Mouse (Mus musculus): ENCODE data around the gene Selenoo.

- TF ChIP-seq EP300 (IDR thresholded peaks at IDR 0.05; ENCODE audit: low read depth) (no peak), CTCF (IDR thresholded peaks at IDR 0.05; ENCODE audit: low read depth) (no peak)
These were observed 56.1 kb downstream of the Selenoo start for GRCm38 (mm10) chr15:89144965-89145364.
